Mouse (Mus musculus) ES-E14 (cell line): ENCODE measurements at regions not wholly inside any gene's neighbourhood (a gene's known extent, or its start where the extent isn't known, plus 50 kb on each side); places are given as distances from the start of the nearest gene placed in this dataset.

Experiments
- ZC3H11A ChIP-seq: IDR thresholded peaks from 2 replicates; pipeline ENCODE4 v1.6.1; 2012; ENCODE audit warnings: low read depth, mild to moderate bottlenecking, inconsistent platforms, low read length, borderline replicate concordance
- ZNF384 ChIP-seq: IDR thresholded peaks from 2 replicates; pipeline ENCODE4 v1.6.1; 2012; ENCODE audit warnings: low read depth, low read length, inconsistent platforms

- no peak for TF ChIP-seq ZNF384
- no peak for TF ChIP-seq ZC3H11A
These were observed 52.0 kb upstream of the Lrp8 start for GRCm38 (mm10) chr4:107750017-107750416.
